Mouse (Mus musculus) central nervous system, embryonic 14 days (tissue): ENCODE data around the gene March2. TPM values are rescaled to one million over a fixed set of nuclear protein-coding genes. Genes with fewer than 3 reads are reported as not detected.

Source experiments
- polyA plus RNA-seq: library from polyadenylated mRNA; depleted of rRNA; stranded (reverse); fragments of >200 nt; gene quantifications from 2 replicates; pipeline ENCODE4 v1.2.3, GENCODE M21; 2012; rRNA removed

March2 gene
- polyA plus RNA-seq, result 54.7 and 54.9 TPM in 2 replicates

GRCm38 (mm10) chr17:33718384-33718881, at the start of gene March2:
Gene March2, minus strand, starts transcription at chr17:33718670.

DNA sequence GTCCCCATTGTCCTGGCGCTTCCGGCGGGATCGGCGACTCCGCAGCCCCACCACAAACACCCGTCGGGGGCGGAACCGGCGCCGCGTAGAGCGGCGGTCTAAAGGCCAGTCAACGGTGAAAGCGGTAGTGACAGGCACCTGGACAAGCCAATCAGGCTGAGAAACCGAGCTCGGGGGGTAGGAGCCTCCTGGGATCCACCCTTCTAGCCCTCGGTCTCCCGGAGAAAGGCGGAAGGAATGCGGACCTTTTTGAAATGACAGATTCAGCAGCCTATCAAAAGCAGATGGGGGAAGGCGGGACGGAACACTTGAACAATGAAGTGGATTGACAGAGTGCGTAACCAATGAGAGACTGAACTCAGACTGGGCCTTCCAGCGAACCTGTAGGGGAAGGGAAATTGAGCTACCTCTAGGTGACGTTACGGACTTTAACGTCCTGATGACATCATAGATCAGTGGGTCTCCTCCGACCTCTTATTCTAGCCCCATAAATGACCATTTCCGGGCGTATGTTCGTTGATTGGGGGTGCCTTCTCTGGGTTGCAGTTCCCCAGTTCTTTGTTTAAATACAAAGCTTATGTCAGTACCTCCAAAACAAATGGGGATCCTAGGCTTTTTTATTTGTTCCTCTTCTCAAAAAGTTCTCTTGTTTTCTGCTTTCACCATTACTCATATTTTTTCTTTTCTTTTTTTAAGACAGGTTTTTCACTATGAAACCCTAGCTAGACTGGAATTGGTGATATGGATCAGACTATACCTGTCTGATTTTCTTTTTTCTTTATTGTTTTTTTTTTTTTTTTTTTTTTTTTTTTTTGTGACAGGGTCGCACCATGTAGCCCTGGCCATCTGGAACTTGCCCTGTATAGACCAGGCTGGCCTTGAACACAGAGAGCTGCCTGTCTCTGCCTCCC, 42.0 kb upstream of the March2 start, which contains the start of gene Rab11b:
Gene Rab11b, minus strand, starts transcription at position 276 of the 911 bp plus-strand sequence.

DNA sequence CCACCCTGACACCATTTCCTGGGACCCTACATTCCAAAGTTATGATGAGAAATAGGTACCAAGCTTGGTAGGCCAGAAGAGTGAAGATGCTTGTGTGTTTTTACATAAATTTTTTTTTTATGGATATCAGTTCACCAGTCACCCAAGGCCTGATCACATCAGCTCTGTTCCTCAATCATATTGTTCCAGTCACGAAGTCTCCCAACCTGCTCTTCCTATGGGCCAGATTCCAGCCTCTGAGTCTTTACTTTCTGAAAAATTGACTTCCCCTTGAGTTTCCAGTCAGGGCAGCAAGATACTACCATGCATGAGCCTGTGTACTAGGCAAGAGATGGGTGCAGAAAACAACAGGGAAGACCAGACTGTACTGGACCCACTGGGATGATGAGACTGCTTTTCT, 31.7 kb downstream of the March2 start, which contains the start of gene Hnrnpm:
Gene Hnrnpm, minus strand, starts transcription at position 101 of the 400 bp plus-strand sequence.

DNA sequence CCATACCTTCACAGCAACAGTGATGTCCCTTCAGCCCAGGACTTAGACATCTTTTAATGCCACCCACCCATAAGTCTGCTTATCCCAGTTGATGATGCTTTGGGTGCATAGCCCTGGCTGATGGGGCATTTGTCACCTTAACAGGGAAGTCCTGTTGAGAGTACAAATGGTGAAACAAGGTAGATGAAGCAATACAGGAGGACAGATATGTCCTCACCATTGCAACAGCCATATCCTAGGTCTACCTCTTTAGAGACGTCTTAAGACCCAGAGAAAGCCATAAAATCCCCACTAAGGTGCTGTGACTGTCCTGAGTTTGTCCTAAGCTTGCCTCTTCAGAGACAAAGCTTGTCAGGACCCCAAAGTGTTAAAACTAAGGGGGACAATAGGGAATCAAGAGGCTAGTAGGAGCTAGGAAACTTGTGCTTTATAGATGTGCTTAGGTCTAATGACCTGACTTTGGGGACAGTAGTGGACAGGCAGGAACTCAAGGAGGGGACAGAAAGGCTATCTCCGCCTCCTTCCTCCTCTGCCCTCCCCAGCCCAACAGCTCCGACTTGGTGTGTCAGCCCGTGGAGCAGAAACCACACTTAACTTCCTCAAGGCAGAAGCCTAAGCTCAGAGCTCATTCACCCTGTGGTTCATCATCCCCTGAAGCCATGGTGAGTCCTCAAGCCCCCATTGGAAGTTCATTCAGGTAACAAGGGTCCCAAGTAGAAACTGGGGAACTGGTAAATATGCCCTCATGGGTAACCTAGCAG, 80.8 kb downstream of the March2 start, which contains the start of gene Pram1:
Gene Pram1, plus strand, starts transcription at position 541 of the 761 bp plus-strand sequence.

Other genes with a start within 250 kb of the March2 start
- gene Adamts10, start 194.5 kb downstream of the March2 start, polyA plus RNA-seq, result 120 and 157 TPM in 2 replicates
- gene Myo1f, start 163.0 kb downstream of the March2 start, polyA plus RNA-seq, result 1.8 TPM in 2 replicates
- gene Zfp414, start 89.6 kb downstream of the March2 start, polyA plus RNA-seq, result 119 and 126 TPM in 2 replicates
- gene Pram1, start 80.6 kb downstream of the March2 start, polyA plus RNA-seq, result 0.96 and 1.2 TPM in 2 replicates
- gene Hnrnpm, start 31.8 kb downstream of the March2 start, polyA plus RNA-seq, result 346 and 372 TPM in 2 replicates
- gene Rab11b, start 41.9 kb upstream of the March2 start, polyA plus RNA-seq, result 492 and 498 TPM in 2 replicates
- gene Angptl4, start 63.2 kb upstream of the March2 start, polyA plus RNA-seq, result 8.6 and 13.8 TPM in 2 replicates
- gene Kank3, start 91.8 kb upstream of the March2 start, polyA plus RNA-seq, result 60.8 and 64.1 TPM in 2 replicates
- gene Rps28, start 105.9 kb upstream of the March2 start, polyA plus RNA-seq, result 1,052 and 1,113 TPM in 2 replicates
- gene Ndufa7, start 105.9 kb upstream of the March2 start, polyA plus RNA-seq, result 340 and 356 TPM in 2 replicates
- 41.3 and 46.5 TPM in 2 replicates for gene Cd320, start 124.4 kb upstream of the March2 start, polyA plus RNA-seq
- not detected in 2 replicates for gene Gm7029, start 155.2 kb upstream of the March2 start, polyA plus RNA-seq
- 32.6 and 40.9 TPM in 2 replicates for gene Kifc1, start 172.0 kb upstream of the March2 start, polyA plus RNA-seq
- gene Platr17, start 186.5 kb upstream of the March2 start, polyA plus RNA-seq, result 0.25 and 0.29 TPM in 2 replicates
- gene Daxx, start 190.7 kb upstream of the March2 start, polyA plus RNA-seq, result 46.3 and 50.1 TPM in 2 replicates
- 13.9 and 20.8 TPM in 2 replicates for gene Tapbp, start 197.2 kb upstream of the March2 start, polyA plus RNA-seq
- gene Zbtb22, start 197.2 kb upstream of the March2 start, polyA plus RNA-seq, result 34.5 and 40.6 TPM in 2 replicates
- gene Rgl2, start 210.9 kb upstream of the March2 start, polyA plus RNA-seq, result 230 and 252 TPM in 2 replicates
- gene Pfdn6, start 221.7 kb upstream of the March2 start, polyA plus RNA-seq, result 113 and 115 TPM in 2 replicates
- gene Wdr46, start 222.0 kb upstream of the March2 start, polyA plus RNA-seq, result 27.4 and 27.8 TPM in 2 replicates
- gene B3galt4, start 232.8 kb upstream of the March2 start, polyA plus RNA-seq, result 9.3 and 9.5 TPM in 2 replicates
- gene Vps52, start 237.1 kb upstream of the March2 start, polyA plus RNA-seq, result 63.4 and 64.7 TPM in 2 replicates
- 1,006 and 1,081 TPM in 2 replicates for gene Rps18, start 237.3 kb upstream of the March2 start, polyA plus RNA-seq